ENCODE assay signal across 14 mouse cellular contexts in genomic region chr10:45784575-45784974, GRCm38 (mm10).
DNase-seq lines count a peak whose midpoint lies in the region.
"Had no signal": no experiment of that assay in that cellular context is flagged by ENCODE, and none has a peak within 500 bp of the region (broad histone marks: within the 10 kb centered on the region; RNA-seq: fewer than 3 reads in every experiment).

No protein-coding gene starts in this region.

- DNase-seq in layer of hippocampus, adult 11-12 months (ENCODE audit: low spot score): peak; percentile 63
- no peak for DNase-seq in layer of hippocampus, postnatal 10 days (ENCODE audit: low spot score in 2 of 2)
- peak; percentile 34 for DNase-seq in right cerebral cortex, adult 18-20 months
- DNase-seq in right cerebral cortex, postnatal 14 days: no peak
- DNase-seq in layer of hippocampus, adult 9-10 months (ENCODE audit: low spot score): peak; percentile 51
- peak; percentile 14 for DNase-seq in right cerebral cortex, postnatal 25 days
- DNase-seq in embryo, embryonic 9.5 days (ENCODE audit: extremely low spot score): no peak
- DNase-seq in thymus, adult 18-20 months: no peak
- DNase-seq: adrenal gland, postnatal 10 days; cerebellum, adult 11 months; cerebellum, postnatal 10 days; kidney, adult 9 months; kidney, postnatal 4 days; lung, postnatal 4 days had no signal

Comparison
In these comparisons a context has a peak if more than half of its experiments do, and no peak if none do; other contexts are left out.
1. DNase-seq: peak in layer of hippocampus, adult 11-12 months (single experiment), right cerebral cortex, adult 18-20 months (single experiment), layer of hippocampus, adult 9-10 months (single experiment) and right cerebral cortex, postnatal 25 days (single experiment); none in layer of hippocampus, postnatal 10 days (0 of 2), right cerebral cortex, postnatal 14 days (single experiment), embryo, embryonic 9.5 days (single experiment) and thymus, adult 18-20 months (0 of 2).